Mouse (Mus musculus) heart, embryonic 13.5 days (tissue): Measurements from ENCODE around the gene Hs6st1. TPM values are rescaled to one million over a fixed set of nuclear protein-coding genes. Genes with fewer than 3 reads are reported as not detected.

Source experiments
- ATAC-seq: fragments of 200-750 bp; cut with Nextera tagmentation; 2 replicates; pipeline ENCODE4 v1.8.0; 2017; ENCODE audit warnings: moderate TSS enrichment; ENCODE audit not compliant: insufficient number of reproducible peaks, low FRiP score, low TSS enrichment; ENCODE audit errors: extremely low read depth
- H3K27ac ChIP-seq: fragments of 300-500 bp; sonication (generic); replicated peaks from 2 replicates; pipeline ENCODE4 v1.5.1; 2015; ENCODE audit warnings: moderate library complexity, mild to moderate bottlenecking, inconsistent platforms
- H3K27me3 ChIP-seq: fragments of 300-500 bp; sonication (generic); replicated peaks from 2 replicates; pipeline ENCODE4 v1.6.1; 2015; ENCODE audit warnings: mild to moderate bottlenecking, inconsistent platforms
- H3K36me3 ChIP-seq: fragments of 300-500 bp; sonication (generic); 2 replicates; pipeline ENCODE4 v1.6.1; 2015; ENCODE audit warnings: mild to moderate bottlenecking, inconsistent platforms
- H3K4me1 ChIP-seq: fragments of 300-500 bp; sonication (generic); 2 replicates; pipeline ENCODE4 v1.6.1; 2015; ENCODE audit warnings: inconsistent platforms
- H3K4me2 ChIP-seq: fragments of 300-500 bp; sonication (generic); 2 replicates; pipeline ENCODE4 v1.6.1; 2015; ENCODE audit warnings: inconsistent platforms, mild to moderate bottlenecking, moderate library complexity
- H3K4me3 ChIP-seq: fragments of 300-500 bp; sonication (generic); 2 replicates; pipeline ENCODE4 v1.5.1; 2015; ENCODE audit warnings: moderate library complexity, mild to moderate bottlenecking, inconsistent platforms
- H3K9ac ChIP-seq: fragments of 300-500 bp; sonication (generic); 2 replicates; pipeline ENCODE4 v1.6.1; 2015; ENCODE audit warnings: inconsistent platforms, mild to moderate bottlenecking, moderate library complexity
- H3K9me3 ChIP-seq: fragments of 300-500 bp; sonication (generic); 2 replicates; pipeline ENCODE4 v1.6.1; 2016; ENCODE audit warnings: inconsistent platforms
- WGBS: fragments of 180-500 bp; shearing (Covaris S2); methylation state at CpG from one replicate; pipeline ENCODE4 v1.1.7; 2015; ENCODE audit warnings: mixed read lengths; 5-methylcytosine and 5-hydroxymethylcytosine counted together
- polyA plus RNA-seq: library from polyadenylated mRNA; unstranded; fragments of >200 nt; fragmentation: Nextera tagmentation; extraction: Ambion mirVana; gene quantifications from 2 replicates; pipeline ENCODE4 v1.2.1, GENCODE M21; 2015

Hs6st1 gene
- polyA plus RNA-seq, 1 experiment from 2014 or later: 4.2 TPM

GRCm38 (mm10) chr1:36130307-36131035 is 62.3 kb downstream of the Hs6st1 start:
- Histone ChIP-seq H3K27ac (peak overlapping the region; percentile 32; the same call in 1 of the 2 replicates), H3K9me3 (0 out of 2 replicates have a peak, but pooled peaks cover 2% of the 10 kb centered on the region), H3K4me3 (no peak overlapping the region), H3K36me3 (no peaks in the 10 kb centered on the region), H3K4me1 (peaks cover 35% of the 10 kb centered on the region), H3K27me3 (no peaks in the 10 kb centered on the region), H3K9ac (no peak overlapping the region), H3K4me2 (no peak overlapping the region)
- 48% methylated on average over 4 of the region's 4 CpGs for WGBS
- no peak for ATAC-seq

GRCm38 (mm10) chr1:36131154-36131553 is 63.0 kb downstream of the Hs6st1 start:
- no peaks in the 10 kb centered on the region for H3K36me3 ChIP-seq
- no peak overlapping the region for H3K4me3 ChIP-seq
- H3K27me3 ChIP-seq: no peaks in the 10 kb centered on the region
- ATAC-seq: no peak
- WGBS: 36% methylated on average over 4 of the region's 4 CpGs
- H3K4me2 ChIP-seq: no peak overlapping the region
- peaks cover 35% of the 10 kb centered on the region for H3K4me1 ChIP-seq
- 0 out of 2 replicates have a peak, but pooled peaks cover 2% of the 10 kb centered on the region for H3K9me3 ChIP-seq
- H3K27ac ChIP-seq: 0 out of 2 replicates have a peak overlapping the region, but pooled peaks have one; percentile 28
- no peak overlapping the region for H3K9ac ChIP-seq

DNA sequence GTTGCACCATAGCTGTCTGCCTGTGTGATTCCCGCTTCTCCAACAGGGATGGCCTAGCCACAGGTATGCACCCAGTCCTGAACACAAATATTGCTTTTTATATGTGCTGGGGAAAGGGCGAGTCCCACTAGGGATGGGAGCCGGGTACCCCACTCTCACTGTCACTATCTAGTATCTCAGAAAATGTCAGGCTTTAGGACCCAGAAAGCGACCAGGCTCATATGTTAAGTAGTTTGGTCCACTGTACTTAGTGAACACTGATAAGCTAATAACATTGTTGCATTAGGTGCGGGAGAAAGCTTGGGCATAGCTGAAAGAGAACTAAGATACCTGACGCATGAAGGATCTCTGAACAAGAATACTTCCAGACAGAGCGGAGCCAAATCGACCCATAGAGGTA is 63.6 kb downstream of the Hs6st1 start:
- peak overlapping the region; percentile 34 for H3K4me2 ChIP-seq
- ATAC-seq: no peak
- no peaks in the 10 kb centered on the region for H3K36me3 ChIP-seq
- WGBS: 50% methylated on average over 8 of the region's 8 CpGs
- H3K4me1 ChIP-seq: peaks cover 35% of the 10 kb centered on the region
- no peak overlapping the region for H3K9ac ChIP-seq
- no peak overlapping the region for H3K27ac ChIP-seq
- H3K9me3 ChIP-seq: 0 out of 2 replicates have a peak, but pooled peaks cover 2% of the 10 kb centered on the region
- no peak overlapping the region for H3K4me3 ChIP-seq
- H3K27me3 ChIP-seq: no peaks in the 10 kb centered on the region

DNA sequence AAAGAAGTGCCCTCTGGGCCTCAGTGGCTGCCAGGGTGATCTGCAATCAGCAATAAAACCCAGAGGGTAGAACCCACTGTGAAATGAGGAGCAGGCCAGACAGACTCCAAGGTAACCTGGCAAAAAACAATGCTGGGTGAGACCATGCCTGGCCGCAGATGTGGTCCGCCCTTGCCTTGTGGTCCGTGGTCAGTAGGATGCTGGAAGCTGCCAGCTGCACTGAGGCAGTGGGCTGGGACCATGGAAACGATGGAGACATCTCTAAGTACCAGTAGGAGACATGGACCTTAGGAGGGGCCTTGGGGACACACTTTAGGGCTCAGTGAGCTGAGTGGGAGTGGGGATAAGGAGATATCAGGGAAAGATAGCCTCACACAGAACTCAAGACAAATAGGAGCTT is 64.0 kb downstream of the Hs6st1 start:
- Histone ChIP-seq H3K4me1 (peaks cover 35% of the 10 kb centered on the region), H3K27me3 (no peaks in the 10 kb centered on the region), H3K27ac (no peak overlapping the region), H3K36me3 (no peaks in the 10 kb centered on the region), H3K9ac (no peak overlapping the region), H3K4me3 (no peak overlapping the region), H3K4me2 (peak overlapping the region; percentile 34), H3K9me3 (0 out of 2 replicates have a peak, but pooled peaks cover 2% of the 10 kb centered on the region)
- WGBS: 62% methylated on average over 4 of the region's 4 CpGs
- no peak for ATAC-seq

DNA sequence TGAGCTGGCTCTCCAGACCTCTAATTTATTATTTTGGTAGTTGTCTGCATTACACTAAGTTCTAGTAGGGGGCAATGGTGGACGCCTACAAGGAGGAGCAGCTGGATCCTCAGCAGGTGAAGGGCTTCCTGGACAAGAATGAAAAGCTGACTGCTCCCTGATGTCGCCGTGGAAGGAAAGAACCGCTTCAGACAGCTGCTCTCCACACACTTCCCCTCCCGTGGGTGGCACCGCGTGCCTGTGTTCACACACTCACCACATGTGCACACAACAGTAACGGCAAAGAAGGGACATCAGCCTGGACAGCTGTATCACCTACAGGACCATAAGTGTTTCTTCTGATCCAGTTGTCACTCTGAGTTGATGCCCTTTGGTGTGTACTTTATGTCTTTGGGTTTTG is 64.8 kb downstream of the Hs6st1 start:
- no peak for ATAC-seq
- H3K4me3 ChIP-seq: no peak overlapping the region
- H3K4me1 ChIP-seq: peaks cover 35% of the 10 kb centered on the region
- H3K4me2 ChIP-seq: no peak overlapping the region
- 0 out of 2 replicates have a peak, but pooled peaks cover 2% of the 10 kb centered on the region for H3K9me3 ChIP-seq
- peak overlapping the region; percentile 58 for H3K27ac ChIP-seq
- 64% methylated on average over 8 of the region's 8 CpGs for WGBS
- no peak overlapping the region for H3K9ac ChIP-seq
- H3K36me3 ChIP-seq: no peaks in the 10 kb centered on the region
- no peaks in the 10 kb centered on the region for H3K27me3 ChIP-seq

GRCm38 (mm10) chr1:36133647-36134046 is 65.4 kb downstream of the Hs6st1 start:
- no peak for ATAC-seq
- H3K27me3 ChIP-seq: no peaks in the 10 kb centered on the region
- WGBS: 58% methylated on average over 3 of the region's 3 CpGs

GRCm38 (mm10) chr1:36134584-36134983 is 66.4 kb downstream of the Hs6st1 start:
- no peak for ATAC-seq
- 0% methylated on average over 3 of the region's 3 CpGs for WGBS

More at GRCm38 (mm10) chr1:36133647-36134046, 65.4 kb downstream of the Hs6st1 start:
- 0 out of 2 replicates have a peak, but pooled peaks cover 2% of the 10 kb centered on the region for H3K9me3 ChIP-seq
- peak overlapping the region; percentile 58 for H3K27ac ChIP-seq
- H3K9ac ChIP-seq: no peak overlapping the region
- H3K4me3 ChIP-seq: no peak overlapping the region
- H3K36me3 ChIP-seq: peaks cover 5% of the 10 kb centered on the region; the same call in 1 of the 2 replicates
- H3K4me1 ChIP-seq: peaks cover 35% of the 10 kb centered on the region
- H3K4me2 ChIP-seq: no peak overlapping the region

GRCm38 (mm10) chr1:36140311-36140710 is 72.1 kb downstream of the Hs6st1 start:
- H3K4me2 ChIP-seq: no peak overlapping the region
- H3K4me3 ChIP-seq: no peak overlapping the region
- H3K4me1 ChIP-seq: peaks cover 5% of the 10 kb centered on the region
- H3K9me3 ChIP-seq: no peaks in the 10 kb centered on the region
- 88% methylated on average over 15 of the region's 15 CpGs for WGBS
- no peak for ATAC-seq
- H3K27ac ChIP-seq: no peak overlapping the region
- no peaks in the 10 kb centered on the region for H3K27me3 ChIP-seq
- peaks cover 53% of the 10 kb centered on the region for H3K36me3 ChIP-seq
- H3K9ac ChIP-seq: no peak overlapping the region

More at GRCm38 (mm10) chr1:36134584-36134983, 66.4 kb downstream of the Hs6st1 start:
- Histone ChIP-seq H3K36me3 (peaks cover 8% of the 10 kb centered on the region; the same call in 1 of the 2 replicates), H3K9ac (no peak overlapping the region), H3K27ac (no peak overlapping the region), H3K9me3 (0 out of 2 replicates have a peak, but pooled peaks cover 2% of the 10 kb centered on the region), H3K4me1 (peaks cover 39% of the 10 kb centered on the region), H3K27me3 (no peaks in the 10 kb centered on the region), H3K4me2 (no peak overlapping the region), H3K4me3 (no peak overlapping the region)

DNA sequence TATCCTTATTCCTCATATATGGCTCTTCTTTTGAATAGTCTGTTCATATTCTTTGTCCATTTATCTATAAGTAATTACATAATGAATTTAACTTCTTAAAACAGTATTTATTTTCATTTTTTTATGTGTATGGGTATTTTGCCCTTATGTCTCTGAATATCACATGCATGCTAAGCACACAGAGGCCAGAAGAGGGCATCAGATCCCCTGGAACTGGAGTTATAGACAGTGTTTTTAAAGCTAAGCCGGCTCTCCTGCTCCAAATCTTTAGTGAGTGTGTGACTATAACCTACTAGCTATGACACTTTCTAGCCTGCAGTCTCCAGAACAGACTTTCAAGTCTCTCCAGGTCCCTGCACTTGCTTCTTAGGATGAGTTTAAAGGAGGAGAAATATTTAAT is 76.8 kb downstream of the Hs6st1 start:
- peaks cover 90% of the 10 kb centered on the region for H3K36me3 ChIP-seq

DNA sequence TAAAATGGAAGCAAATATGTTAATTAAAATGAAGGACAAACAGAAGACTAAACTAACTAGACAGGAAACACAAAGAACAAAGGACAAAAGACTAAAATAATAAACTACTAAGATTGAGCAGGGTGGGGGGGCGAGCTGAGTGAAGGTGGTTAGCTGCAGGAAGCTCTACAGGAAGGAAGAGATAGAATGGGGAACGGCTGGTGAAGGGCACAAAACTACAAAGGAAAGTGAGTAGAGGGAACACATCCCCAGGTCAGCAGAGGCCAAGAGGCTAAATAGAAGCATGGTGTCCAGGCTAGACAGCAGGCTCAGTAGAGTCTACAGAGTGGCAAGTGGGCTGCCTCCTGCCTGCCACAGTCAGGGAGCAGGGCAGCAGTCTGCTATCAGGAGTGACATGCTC is 80.6 kb downstream of the Hs6st1 start:
- Histone ChIP-seq H3K4me2 (no peak overlapping the region), H3K27ac (0 out of 2 replicates have a peak overlapping the region, but pooled peaks have one; percentile 12), H3K9me3 (no peaks in the 10 kb centered on the region), H3K9ac (no peak overlapping the region), H3K27me3 (no peaks in the 10 kb centered on the region), H3K4me1 (peaks cover 3% of the 10 kb centered on the region), H3K4me3 (no peak overlapping the region), H3K36me3 (peaks cover 92% of the 10 kb centered on the region)
- ATAC-seq: no peak
- 56% methylated on average over 2 of the region's 2 CpGs for WGBS

More for the DNA sequence above, 76.8 kb downstream of the Hs6st1 start:
- H3K27me3 ChIP-seq: no peaks in the 10 kb centered on the region
- H3K4me3 ChIP-seq: no peak overlapping the region
- H3K9ac ChIP-seq: no peak overlapping the region
- no peaks in the 10 kb centered on the region for H3K9me3 ChIP-seq
- no peak overlapping the region for H3K27ac ChIP-seq
- no peak for ATAC-seq
- 19% methylated on average over 1 of the region's 1 CpGs for WGBS
- peaks cover 3% of the 10 kb centered on the region for H3K4me1 ChIP-seq
- H3K4me2 ChIP-seq: no peak overlapping the region

DNA sequence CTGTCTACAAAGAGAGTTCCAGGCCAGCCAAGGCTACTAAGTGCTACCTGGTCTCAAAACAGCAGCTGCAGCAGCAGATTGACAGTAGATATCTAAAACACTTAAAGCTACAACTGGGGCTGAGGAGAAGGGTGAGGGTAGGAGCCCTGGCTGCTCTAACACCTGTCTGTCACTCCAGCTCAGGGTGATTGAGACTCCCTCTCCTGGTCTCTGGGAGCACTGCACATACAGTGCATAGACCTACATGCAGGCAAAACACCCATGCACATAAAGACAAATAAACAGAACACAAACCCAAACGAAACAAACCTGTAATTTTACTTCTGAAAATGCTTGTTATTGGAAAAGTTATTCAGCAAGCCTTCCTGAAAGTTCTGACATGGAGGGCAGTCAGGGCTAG is 81.2 kb downstream of the Hs6st1 start:
- Histone ChIP-seq H3K36me3 (peaks cover 92% of the 10 kb centered on the region), H3K4me1 (peaks cover 3% of the 10 kb centered on the region), H3K27me3 (no peaks in the 10 kb centered on the region), H3K9ac (no peak overlapping the region), H3K4me2 (no peak overlapping the region), H3K4me3 (no peak overlapping the region), H3K9me3 (no peaks in the 10 kb centered on the region), H3K27ac (no peak overlapping the region)
- ATAC-seq: no peak
- WGBS: 52% methylated on average over 1 of the region's 1 CpGs
